Mouse (Mus musculus) right cerebral cortex, adult 18-20 months (tissue): ENCODE measurements around the gene Stx1b.
"Not testable (repeated sequence)": the region's sequence is repeated elsewhere in the genome, so short reads cannot be mapped to it uniquely, and the experiment has no call there.

Experiments
- DNase-seq: peaks from one replicate; pipeline ENCODE4 v3.0.0; 2022; ENCODE audit warnings: mixed read lengths

Gene Stx1b

GRCm38 (mm10) chr7:127824176-127824871, at the start of gene Stx1b, which contains the start of gene Stx4a:
Stx1b (minus strand) TSS chr7:127824549.
Stx4a (plus strand) TSS chr7:127824294.
- peak; percentile 70 for DNase-seq

- no peak for DNase-seq
Observed at GRCm38 (mm10) chr7:127870136-127870821, 45.9 kb upstream of the Stx1b start.

GRCm38 (mm10) chr7:127869149-127869810, 44.9 kb upstream of the Stx1b start:
- peak; percentile 61 for DNase-seq

GRCm38 (mm10) chr7:127867641-127868040, 43.3 kb upstream of the Stx1b start:
- DNase-seq = no peak

GRCm38 (mm10) chr7:127866434-127866833, 42.1 kb upstream of the Stx1b start:
- no peak for DNase-seq

GRCm38 (mm10) chr7:127858258-127858657, 33.9 kb upstream of the Stx1b start:
- no peak for DNase-seq

GRCm38 (mm10) chr7:127850906-127851305, 26.6 kb upstream of the Stx1b start:
- DNase-seq = no peak

- no peak for DNase-seq
Observed at GRCm38 (mm10) chr7:127849973-127850875, 25.9 kb upstream of the Stx1b start.

- peak; percentile 86 for DNase-seq
Observed at GRCm38 (mm10) chr7:127842001-127842718, 17.8 kb upstream of the Stx1b start.

GRCm38 (mm10) chr7:127841340-127842000, 17.1 kb upstream of the Stx1b start:
- DNase-seq = peak; percentile 98

GRCm38 (mm10) chr7:127840886-127841285, 16.5 kb upstream of the Stx1b start:
- peak; percentile 89 for DNase-seq

- DNase-seq = not testable (repeated sequence)
Observed at GRCm38 (mm10) chr7:127840031-127840430, 15.7 kb upstream of the Stx1b start.

- DNase-seq = not testable (repeated sequence)
Observed at GRCm38 (mm10) chr7:127837878-127838277, 13.5 kb upstream of the Stx1b start.

- no peak for DNase-seq
Observed at GRCm38 (mm10) chr7:127837473-127837872, 13.1 kb upstream of the Stx1b start.

GRCm38 (mm10) chr7:127835550-127835949, 11.2 kb upstream of the Stx1b start:
- DNase-seq = no peak

GRCm38 (mm10) chr7:127823236-127824171, 845 bp downstream of the Stx1b start:
- DNase-seq = no peak

- DNase-seq = no peak
Observed at GRCm38 (mm10) chr7:127822494-127822893, 1.9 kb downstream of the Stx1b start.

- no peak for DNase-seq
Observed at GRCm38 (mm10) chr7:127820836-127821509, 3.4 kb downstream of the Stx1b start.

- no peak for DNase-seq
Observed at GRCm38 (mm10) chr7:127817776-127818175, 6.6 kb downstream of the Stx1b start.

- DNase-seq = no peak
Observed at GRCm38 (mm10) chr7:127817053-127817452, 7.3 kb downstream of the Stx1b start.
